Mouse (Mus musculus): Measurements from ENCODE around the gene Apobec1. TPM values are rescaled to one million over a fixed set of nuclear protein-coding genes. Genes with fewer than 3 reads are reported as not detected.

Apobec1 gene
- total and polyA plus RNA-seq, 3 experiments: 39.6 to 42.6 (median 41.9) TPM

DNA sequence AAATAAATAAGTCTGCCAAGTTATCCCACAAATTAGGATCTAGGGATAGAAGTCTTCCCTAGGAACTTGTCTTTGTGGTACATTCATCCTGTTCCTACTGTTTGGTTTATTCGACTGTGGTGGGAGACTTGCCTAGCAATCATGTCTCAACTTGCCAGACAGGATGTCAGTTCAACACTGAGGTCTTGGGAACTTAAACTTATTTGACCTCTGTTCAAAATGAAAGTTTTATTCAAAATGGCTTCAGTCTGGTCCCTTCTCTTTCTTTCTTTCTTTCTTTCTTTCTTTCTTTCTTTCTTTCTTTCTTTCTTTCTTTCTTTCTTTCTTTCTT lies 713 bp upstream of the Apobec1 start:
- Histone ChIP-seq H3K4me1 (ENCODE audit: control insufficient read depth in 1 of 2, insufficient read depth in 2 of 2) (peaks cover 2 to 11% of the 10 kb centered on the region in 2 experiments; a peak in 2 of 4 replicates), H3K36me3 (replicated peaks in 1 of 2; ENCODE audit: control insufficient read depth in 1 of 2, insufficient read depth in 1 of 2, low read length in 1 of 2) (peaks cover 4 to 11% of the 10 kb centered on the region in 2 experiments), H3K9me3 (replicated peaks; ENCODE audit: low read length) (no peaks in the 10 kb centered on the region), H3K27ac (ENCODE audit: insufficient read depth, low read depth) (peak overlapping the region; percentile 95; the same call in 1 of the 2 replicates), H3K9ac (ENCODE audit: insufficient read depth, low read depth) (peak overlapping the region; percentile 75), H3K27me3 (replicated peaks) (no peaks in the 10 kb centered on the region), H3K79me2 (replicated peaks; ENCODE audit: control insufficient read depth, extremely low read depth, insufficient read depth, poor library complexity, severe bottlenecking) (peaks cover 34% of the 10 kb centered on the region), H3K4me2 (ENCODE audit: insufficient read depth, low read depth, poor library complexity, severe bottlenecking) (peak overlapping the region; percentile 39), H3K4me3 (replicated peaks in 1 of 3; ENCODE audit: low read depth in 2 of 3, low read length in 2 of 3, poor library complexity in 1 of 3) (peak overlapping the region in 2 of 3 experiments; percentile 66 to 98)
- dilution Hi-C loops (cut with MboI; ENCODE audit: extremely low pct_ligation_motif_present, extremely low pct_unique_long_range_greater_than_20kb, low sequenced_read_pairs) (no loop called here), in situ Hi-C loops (cut with MboI; ENCODE audit: low pct_ligation_motif_present, low pct_unique_long_range_greater_than_20kb, low sequenced_read_pairs) (no loop called here)
- TF ChIP-seq ZMIZ1 (IDR thresholded peaks at IDR 0.05; ENCODE audit: low read depth, low read length) (no peak), KAT2A (IDR thresholded peaks at IDR 0.05; ENCODE audit: insufficient replicate concordance, low read length) (no peak), MAX (IDR thresholded peaks at IDR 0.05; ENCODE audit: low read length) (no peak), ETS1 (conservative IDR thresholded peaks at IDR 0.05; ENCODE audit: low read depth, low read length) (no peak; the same call in 1 of the 2 replicates), GABPA (IDR thresholded peaks at IDR 0.05; ENCODE audit: insufficient replicate concordance, low read depth, low read length) (no peak), SIN3A (IDR thresholded peaks at IDR 0.05; ENCODE audit: low read length) (no peak), POLR2AphosphoS2 (IDR thresholded peaks at IDR 0.05; ENCODE audit: low read depth, low read length) (no peak), RCOR1 (conservative IDR thresholded peaks at IDR 0.05; ENCODE audit: low read depth, low read length) (no peak), CHD2 (IDR thresholded peaks at IDR 0.05; ENCODE audit: low read length) (no peak), CHD1 (IDR thresholded peaks at IDR 0.05; ENCODE audit: low read depth, low read length) (peak; percentile 93), JUND (conservative IDR thresholded peaks at IDR 0.05; ENCODE audit: low read depth, low read length) (no peak), EP300 (IDR thresholded peaks at IDR 0.05; ENCODE audit: low read length) (peak; percentile 57), BHLHE40 (IDR thresholded peaks at IDR 0.05; ENCODE audit: low read depth, low read length) (no peak)
- DNase-seq (ENCODE audit: extremely low read depth): peak; percentile 59

DNA sequence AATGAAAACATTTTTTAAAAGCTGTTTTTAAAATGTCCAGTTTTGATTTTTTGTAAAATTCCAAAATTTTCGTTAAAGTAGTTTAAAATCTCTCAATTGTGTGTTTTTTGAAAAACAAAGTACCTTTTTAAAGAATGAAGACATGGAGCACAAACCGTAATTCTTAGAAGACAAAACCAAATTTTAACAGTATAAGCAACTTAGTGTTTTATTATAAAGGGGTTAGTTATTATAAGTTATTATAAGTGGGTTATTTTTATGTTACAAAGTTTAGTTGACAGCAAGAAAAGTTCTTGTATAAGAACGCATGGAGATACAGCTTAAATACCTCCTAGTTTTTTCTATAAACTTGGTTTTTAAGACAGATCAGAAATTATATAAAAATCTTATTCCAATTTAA lies 629 bp downstream of the Apobec1 start:
- no peak overlapping the region for H3K27ac ChIP-seq (ENCODE audit: insufficient read depth, low read depth)
- TF ChIP-seq CHD1 (IDR thresholded peaks at IDR 0.05; ENCODE audit: low read depth, low read length): 0 out of 2 replicates have a peak, but pooled peaks have one; percentile 18
- TF ChIP-seq BHLHE40 (IDR thresholded peaks at IDR 0.05; ENCODE audit: low read depth, low read length): no peak
- peak overlapping the region; percentile 95 for H3K9ac ChIP-seq (ENCODE audit: insufficient read depth, low read depth)
- peak overlapping the region; percentile 66 to 98 (median 71) for H3K4me3 ChIP-seq (replicated peaks in 1 of 3; ENCODE audit: low read depth in 2 of 3, low read length in 2 of 3, poor library complexity in 1 of 3)
- no peak for DNase-seq (ENCODE audit: extremely low read depth)
- H3K9me3 ChIP-seq (replicated peaks; ENCODE audit: low read length): no peaks in the 10 kb centered on the region
- H3K4me2 ChIP-seq (ENCODE audit: insufficient read depth, low read depth, poor library complexity, severe bottlenecking): no peak overlapping the region; the same call in 1 of the 2 replicates
- peaks cover 11 to 23% of the 10 kb centered on the region in 2 experiments for H3K36me3 ChIP-seq (replicated peaks in 1 of 2; ENCODE audit: control insufficient read depth in 1 of 2, insufficient read depth in 1 of 2, low read length in 1 of 2)
- H3K27me3 ChIP-seq (replicated peaks): no peaks in the 10 kb centered on the region
- H3K79me2 ChIP-seq (replicated peaks; ENCODE audit: control insufficient read depth, extremely low read depth, insufficient read depth, poor library complexity, severe bottlenecking): peaks cover 45% of the 10 kb centered on the region
- H3K4me1 ChIP-seq (ENCODE audit: control insufficient read depth in 1 of 2, insufficient read depth in 2 of 2): peaks cover 2 to 24% of the 10 kb centered on the region in 2 experiments; a peak in 3 of 4 replicates
- dilution Hi-C loops (cut with MboI; ENCODE audit: extremely low pct_ligation_motif_present, extremely low pct_unique_long_range_greater_than_20kb, low sequenced_read_pairs) (no loop called here), in situ Hi-C loops (cut with MboI; ENCODE audit: low pct_ligation_motif_present, low pct_unique_long_range_greater_than_20kb, low sequenced_read_pairs) (no loop called here)

DNA sequence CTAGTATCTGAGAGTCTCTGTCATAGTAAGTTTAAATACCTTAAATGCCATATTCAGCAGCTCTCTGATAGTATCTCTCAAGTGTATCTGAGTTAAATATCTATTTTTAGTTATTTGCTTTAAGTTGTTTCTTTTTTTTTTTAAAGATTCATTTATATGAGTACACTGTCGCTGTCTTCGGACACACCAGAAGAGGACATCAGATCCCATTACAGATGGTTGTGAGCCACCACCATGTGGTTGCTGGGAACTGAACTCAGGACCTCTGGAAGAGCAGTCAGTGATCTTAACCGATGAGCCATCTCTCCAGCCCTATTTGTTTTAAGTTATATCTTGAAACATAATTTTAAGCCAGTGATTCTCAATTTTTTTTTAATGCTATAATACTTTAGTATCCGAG lies 1.2 kb downstream of the Apobec1 start:
- DNase-seq (ENCODE audit: extremely low read depth): no peak
- H3K4me1 ChIP-seq (ENCODE audit: control insufficient read depth in 1 of 2, insufficient read depth in 2 of 2): peaks cover 2 to 27% of the 10 kb centered on the region in 2 experiments; a peak in 3 of 4 replicates
- peak overlapping the region; percentile 82; the same call in 1 of the 2 replicates for H3K27ac ChIP-seq (ENCODE audit: insufficient read depth, low read depth)
- peak overlapping the region; percentile 98 for H3K4me2 ChIP-seq (ENCODE audit: insufficient read depth, low read depth, poor library complexity, severe bottlenecking)
- H3K4me3 ChIP-seq (replicated peaks in 1 of 3; ENCODE audit: low read depth in 2 of 3, low read length in 2 of 3, poor library complexity in 1 of 3): peak overlapping the region; percentile 45 to 98 (median 66)
- H3K9ac ChIP-seq (ENCODE audit: insufficient read depth, low read depth): peak overlapping the region; percentile 75; the same call in 1 of the 2 replicates
- H3K27me3 ChIP-seq (replicated peaks): no peaks in the 10 kb centered on the region
- peaks cover 14 to 27% of the 10 kb centered on the region in 2 experiments for H3K36me3 ChIP-seq (replicated peaks in 1 of 2; ENCODE audit: control insufficient read depth in 1 of 2, insufficient read depth in 1 of 2, low read length in 1 of 2)
- H3K79me2 ChIP-seq (replicated peaks; ENCODE audit: control insufficient read depth, extremely low read depth, insufficient read depth, poor library complexity, severe bottlenecking): peaks cover 45% of the 10 kb centered on the region
- dilution Hi-C loops (cut with MboI; ENCODE audit: extremely low pct_ligation_motif_present, extremely low pct_unique_long_range_greater_than_20kb, low sequenced_read_pairs): no loop called here
- in situ Hi-C loops (cut with MboI; ENCODE audit: low pct_ligation_motif_present, low pct_unique_long_range_greater_than_20kb, low sequenced_read_pairs): no loop called here
- peak; percentile 66 for TF ChIP-seq SIN3A (IDR thresholded peaks at IDR 0.05; ENCODE audit: low read length)
- 0 out of 2 replicates have a peak, but pooled peaks have one; percentile 8 for TF ChIP-seq ETS1 (conservative IDR thresholded peaks at IDR 0.05; ENCODE audit: low read depth, low read length)
- TF ChIP-seq TBP (conservative IDR thresholded peaks at IDR 0.05; ENCODE audit: low read depth, low read length): no peak
- peak; percentile 43; the same call in 1 of the 2 replicates for TF ChIP-seq MAX (IDR thresholded peaks at IDR 0.05; ENCODE audit: low read length)
- peak; percentile 72 for TF ChIP-seq MYC (IDR thresholded peaks at IDR 0.05; ENCODE audit: low read depth, low read length)
- 0 out of 2 replicates have a peak, but pooled peaks have one; percentile 9 for TF ChIP-seq EP300 (IDR thresholded peaks at IDR 0.05; ENCODE audit: low read length)
- TF ChIP-seq MXI1 (IDR thresholded peaks at IDR 0.05; ENCODE audit: low read depth, low read length): peak; percentile 77
- TF ChIP-seq ZNF384 (IDR thresholded peaks at IDR 0.05; ENCODE audit: low read depth, low read length): 0 out of 2 replicates have a peak, but pooled peaks have one; percentile 20
- no peak for TF ChIP-seq KAT2A (IDR thresholded peaks at IDR 0.05; ENCODE audit: insufficient replicate concordance, low read length)
- H3K9me3 ChIP-seq (replicated peaks; ENCODE audit: low read length): no peaks in the 10 kb centered on the region

Measured in CH12.LX (cell line).